Mouse (Mus musculus) MEL (cell line): Measurements from ENCODE around the gene Hist1h3e. TPM values are rescaled to one million over a fixed set of nuclear protein-coding genes. Genes with fewer than 3 reads are reported as not detected.

Experiments used
- DNase-seq: peaks from one replicate; pipeline ENCODE4 v3.0.0; 2011; ENCODE audit warnings: low read depth, low spot score
- H3K27ac ChIP-seq: 2 replicates; pipeline ENCODE4 v1.5.1; 2012; ENCODE audit warnings: low read depth, mild to moderate bottlenecking, control low read depth, low read length, moderate library complexity; ENCODE audit not compliant: control insufficient read depth
- H3K27me3 ChIP-seq, 2 experiments: fragments of 150-350 bp in 1 of 2; sonication (generic) in 1 of 2; 2 replicates each; pipeline ENCODE4 v1.6.1; 2012; ENCODE audit warnings: low read length in 2 of 2, mild to moderate bottlenecking in 2 of 2, improper control_type of control experiment in 1 of 2, moderate library complexity in 1 of 2; ENCODE audit not compliant: insufficient read depth in 2 of 2, control insufficient read depth in 1 of 2
- H3K36me3 ChIP-seq, 2 experiments: 2 replicates each; pipeline ENCODE4 v1.6.1; 2012 to 2014; ENCODE audit warnings: low read length in 2 of 2, improper control_type of control experiment in 1 of 2, inconsistent platforms in 1 of 2, mild to moderate bottlenecking in 1 of 2; ENCODE audit not compliant: insufficient read depth in 2 of 2, control insufficient read depth in 1 of 2
- H3K4me1 ChIP-seq, 2 experiments: fragments of 150-350 bp in 1 of 2; sonication (generic) in 1 of 2; 2 replicates each; pipeline ENCODE4 v1.6.1; 2012; ENCODE audit warnings: low read length in 2 of 2, improper control_type of control experiment in 1 of 2, mild to moderate bottlenecking in 1 of 2; ENCODE audit not compliant: insufficient read depth in 2 of 2, control insufficient read depth in 1 of 2
- H3K4me3 ChIP-seq, 2 experiments: fragments of 150-350 bp in 1 of 2; sonication (generic) in 1 of 2; 2 replicates each; pipeline ENCODE4 v1.5.1; 2012; ENCODE audit warnings: low read depth in 2 of 2, low read length in 2 of 2, mild to moderate bottlenecking in 2 of 2, moderate library complexity in 2 of 2, control low read depth in 1 of 2, improper control_type of control experiment in 1 of 2; ENCODE audit not compliant: control insufficient read depth in 1 of 2, insufficient read depth in 1 of 2
- H3K79me2 ChIP-seq: 2 replicates; pipeline ENCODE4 v1.6.1; 2012; ENCODE audit warnings: mild to moderate bottlenecking, low read length, moderate library complexity; ENCODE audit not compliant: control insufficient read depth, poor library complexity, insufficient read depth
- H3K9ac ChIP-seq: 2 replicates; pipeline ENCODE4 v1.6.1; 2012; ENCODE audit warnings: low read depth, mild to moderate bottlenecking, control low read depth, low read length, moderate library complexity; ENCODE audit not compliant: control insufficient read depth, poor library complexity, severe bottlenecking
- H3K9me3 ChIP-seq: fragments of 150-350 bp; sonication (generic); replicated peaks from 2 replicates; pipeline ENCODE4 v1.6.1; 2012; ENCODE audit warnings: mild to moderate bottlenecking, low read length, improper control_type of control experiment, moderate library complexity; ENCODE audit not compliant: insufficient read depth
- CHD1 ChIP-seq: IDR thresholded peaks from 2 replicates; pipeline ENCODE4 v1.6.1; 2012; ENCODE audit warnings: low read depth, mild to moderate bottlenecking, inconsistent platforms, low read length, improper control_type of control experiment
- CTCF ChIP-seq, 3 experiments: IDR thresholded peaks in 2 of 3; conservative IDR thresholded peaks in 1 of 3; 2 replicates each; pipeline ENCODE4 v1.5.1; 2011 to 2012; ENCODE audit warnings: low read length in 3 of 3, low read depth in 2 of 3, mild to moderate bottlenecking in 2 of 3, improper control_type of control experiment in 1 of 3, inconsistent platforms in 1 of 3, mixed read lengths in 1 of 3, moderate library complexity in 1 of 3; ENCODE audit not compliant: control insufficient read depth in 1 of 3, insufficient read depth in 1 of 3, poor library complexity in 1 of 3, severe bottlenecking in 1 of 3
- ELF1 ChIP-seq: IDR thresholded peaks from 2 replicates; pipeline ENCODE4 v1.6.1; 2014; ENCODE audit warnings: low read depth, mild to moderate bottlenecking, inconsistent platforms, low read length, improper control_type of control experiment, moderate library complexity
- EP300 ChIP-seq, 2 experiments: IDR thresholded peaks; 2 replicates each; pipeline ENCODE4 v1.6.1; 2011; ENCODE audit warnings: improper control_type of control experiment in 2 of 2, low read length in 2 of 2, low read depth in 1 of 2, mild to moderate bottlenecking in 1 of 2
- JUND ChIP-seq: IDR thresholded peaks from 2 replicates; pipeline ENCODE4 v1.6.1; 2011; ENCODE audit warnings: low read depth, mild to moderate bottlenecking, improper control_type of control experiment, low read length
- KAT2A ChIP-seq: conservative IDR thresholded peaks from 2 replicates; pipeline ENCODE4 v1.6.1; 2012; ENCODE audit warnings: low read depth, low read length, improper control_type of control experiment, inconsistent platforms
- MAFK ChIP-seq: IDR thresholded peaks from 2 replicates; pipeline ENCODE4 v1.6.1; 2011; ENCODE audit warnings: low read depth, mild to moderate bottlenecking, low read length, improper control_type of control experiment, borderline replicate concordance
- MXI1 ChIP-seq: IDR thresholded peaks from 2 replicates; pipeline ENCODE4 v1.6.1; 2011; ENCODE audit warnings: mild to moderate bottlenecking, low read depth, low read length, improper control_type of control experiment
- MYC ChIP-seq: IDR thresholded peaks from 2 replicates; pipeline ENCODE4 v1.6.1; 2011; ENCODE audit warnings: low read depth, mild to moderate bottlenecking, low read length, improper control_type of control experiment, moderate library complexity
- RCOR1 ChIP-seq: IDR thresholded peaks from 2 replicates; pipeline ENCODE4 v1.6.1; 2012; ENCODE audit warnings: low read depth, mild to moderate bottlenecking, inconsistent platforms, low read length, improper control_type of control experiment
- SMC3 ChIP-seq: IDR thresholded peaks from 2 replicates; pipeline ENCODE4 v1.6.1; 2011; ENCODE audit warnings: low read depth, low read length, improper control_type of control experiment
- TAL1 ChIP-seq: IDR thresholded peaks from 2 replicates; pipeline ENCODE4 v1.6.1; 2012; ENCODE audit warnings: mild to moderate bottlenecking, inconsistent platforms, low read length, moderate library complexity, mixed read lengths
- TBP ChIP-seq: IDR thresholded peaks from 2 replicates; pipeline ENCODE4 v1.8.0; 2011; ENCODE audit warnings: low read depth, low read length, improper control_type of control experiment
- UBTF ChIP-seq: IDR thresholded peaks from 2 replicates; pipeline ENCODE4 v1.6.1; 2012; ENCODE audit warnings: low read depth, mild to moderate bottlenecking, inconsistent platforms, low read length, improper control_type of control experiment, moderate library complexity, borderline replicate concordance; ENCODE audit not compliant: insufficient read depth
- USF2 ChIP-seq, 2 experiments: IDR thresholded peaks; 2 replicates each; pipeline ENCODE4 v1.6.1; 2011 to 2012; ENCODE audit warnings: improper control_type of control experiment in 2 of 2, low read length in 2 of 2, borderline replicate concordance in 1 of 2, inconsistent platforms in 1 of 2, low read depth in 1 of 2, mild to moderate bottlenecking in 1 of 2; ENCODE audit not compliant: insufficient read depth in 1 of 2
- ZMIZ1 ChIP-seq: IDR thresholded peaks from 2 replicates; pipeline ENCODE4 v1.6.1; 2012; ENCODE audit warnings: low read depth, mild to moderate bottlenecking, inconsistent platforms, low read length, improper control_type of control experiment, moderate library complexity
- ZNF384 ChIP-seq: IDR thresholded peaks from 2 replicates; pipeline ENCODE4 v1.6.1; 2012; ENCODE audit warnings: low read depth, mild to moderate bottlenecking, inconsistent platforms, low read length, improper control_type of control experiment
- polyA plus RNA-seq, 2 experiments: library from polyadenylated mRNA; stranded (reverse) in 1 of 2; unstranded in 1 of 2; fragments of >175 nt in 1 of 2; fragments of >200 nt in 1 of 2; gene quantifications; 2 replicates each; pipeline versions ENCODE4 v1.2.1 to v1.2.4; 2012; ENCODE audit warnings: low replicate concordance in 2 of 2, low read depth in 1 of 2; ENCODE audit not compliant: insufficient read length in 2 of 2, insufficient read depth in 1 of 2, missing spikeins in 1 of 2
- total RNA-seq: library from RNA; depleted of rRNA; stranded (reverse); fragments of 300-350 nt; gene quantifications from 2 replicates; pipeline ENCODE4 v1.2.3, GENCODE M21; 2012

The Hist1h3e gene
- total and polyA plus RNA-seq, 3 experiments, result 4.5 to 1,049 TPM; not detected in 1

GRCm38 (mm10) chr13:23610393-23610792, 48.2 kb upstream of the Hist1h3e start:
- Histone ChIP-seq H3K27me3 (no peaks in the 10 kb centered on the region), H3K9ac (no peak overlapping the region), H3K9me3 (no peaks in the 10 kb centered on the region), H3K79me2 (no peaks in the 10 kb centered on the region), H3K27ac (no peak overlapping the region), H3K4me3 (no peak overlapping the region), H3K4me1 (peaks cover 0 to 8% of the 10 kb centered on the region in 2 experiments; a peak in 2 of 4 replicates), H3K36me3 (peaks cover 0 to 12% of the 10 kb centered on the region in 2 experiments; a peak in 2 of 4 replicates)
- DNase-seq, result no peak
- no peak for TF ChIP-seq USF2 (IDR thresholded peaks at IDR 0.05; ENCODE audit: borderline replicate concordance in 1 of 2, insufficient read depth in 1 of 2, low read depth in 1 of 2, low read length in 2 of 2)
- TF ChIP-seq TBP, result peak; percentile 86

- Histone ChIP-seq H3K4me3 (no peak overlapping the region), H3K9ac (no peak overlapping the region), H3K9me3 (no peaks in the 10 kb centered on the region), H3K4me1 (peaks cover 0 to 8% of the 10 kb centered on the region in 2 experiments; a peak in 2 of 4 replicates), H3K36me3 (peaks cover 0 to 12% of the 10 kb centered on the region in 2 experiments; a peak in 2 of 4 replicates), H3K79me2 (no peaks in the 10 kb centered on the region), H3K27me3 (no peaks in the 10 kb centered on the region), H3K27ac (no peak overlapping the region)
- TF ChIP-seq MYC, result no peak
- no peak for TF ChIP-seq MAFK
- TF ChIP-seq EP300 (IDR thresholded peaks at IDR 0.05; ENCODE audit: low read depth in 1 of 2, low read length in 2 of 2), result no peak
- no peak for TF ChIP-seq USF2 (IDR thresholded peaks at IDR 0.05; ENCODE audit: borderline replicate concordance in 1 of 2, insufficient read depth in 1 of 2, low read depth in 1 of 2, low read length in 2 of 2)
- TF ChIP-seq CTCF (IDR thresholded peaks at IDR 0.05 in 2 of 3, conservative IDR thresholded peaks at IDR 0.05 in 1 of 3; ENCODE audit: control insufficient read depth in 1 of 3, insufficient read depth in 1 of 3, low read depth in 2 of 3, low read length in 3 of 3, poor library complexity in 1 of 3, severe bottlenecking in 1 of 3), result no peak
- no peak for TF ChIP-seq UBTF
- TF ChIP-seq ZNF384, result no peak
- no peak for TF ChIP-seq MXI1
- no peak for TF ChIP-seq KAT2A
- no peak for TF ChIP-seq SMC3
- TF ChIP-seq CHD1, result no peak
- no peak for TF ChIP-seq TAL1
- TF ChIP-seq RCOR1, result no peak
- TF ChIP-seq ZMIZ1, result no peak
- no peak for TF ChIP-seq JUND
- TF ChIP-seq ELF1, result no peak
- DNase-seq, result no peak
These were observed 47.7 kb upstream of the Hist1h3e start for GRCm38 (mm10) chr13:23609844-23610243.
